Mouse (Mus musculus): ENCODE data around the gene Bbx. TPM values are rescaled to one million over a fixed set of nuclear protein-coding genes. Genes with fewer than 3 reads are reported as not detected.

Bbx gene
- total RNA-seq, 2 experiments from 2014 or later: 23.0 to 23.3 TPM

DNA sequence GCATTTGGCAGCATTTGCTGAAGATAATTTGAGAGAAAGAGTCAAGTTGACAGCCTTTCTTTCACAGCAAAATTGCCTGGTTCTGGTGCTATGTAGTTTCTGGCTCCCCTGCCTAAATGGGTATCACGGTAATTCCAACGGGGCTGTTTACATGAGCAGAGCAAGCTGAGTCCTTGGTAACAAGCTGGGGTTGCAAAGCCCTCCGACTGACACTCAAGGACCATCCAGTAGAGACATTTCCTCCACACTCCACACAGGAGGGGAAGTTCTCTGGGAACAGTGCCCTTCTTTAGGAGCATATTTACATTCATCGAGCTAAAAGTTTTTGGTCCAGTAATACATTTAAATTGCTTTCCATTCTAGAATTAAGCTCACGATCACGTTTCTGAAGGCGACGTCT is 249.2 kb downstream of the Bbx start:
- DNase-seq (ENCODE audit: extremely low spot score in 1 of 2, low spot score in 2 of 2): no peak
- intact Hi-C loops (cut with DNase I): no loop called here
- TF ChIP-seq CTCF (IDR thresholded peaks at IDR 0.05): no peak
- Histone ChIP-seq H3K4me3 (no peak overlapping the region), H3K27ac (no peak overlapping the region)

DNA sequence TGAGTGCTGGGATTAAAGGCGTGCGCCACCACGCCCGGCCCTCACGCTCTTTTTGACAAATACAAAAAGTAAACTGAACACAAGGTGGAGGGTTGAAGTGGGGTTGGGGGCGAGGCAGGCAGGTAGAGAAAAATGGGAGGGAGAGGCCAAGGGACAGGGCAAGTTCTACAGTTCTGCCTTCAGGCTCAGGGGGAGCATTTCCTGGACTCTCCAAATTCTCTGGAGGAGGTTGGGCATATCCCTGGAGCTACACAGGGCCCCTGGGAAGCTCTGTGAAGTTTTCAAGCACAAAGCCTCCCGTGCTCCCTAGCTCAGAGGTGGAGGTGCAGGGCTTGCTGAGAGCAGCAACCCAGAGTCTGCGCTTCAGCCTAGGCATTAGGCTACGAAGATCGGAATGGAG is 249.6 kb downstream of the Bbx start:
- intact Hi-C loops (cut with DNase I): no loop called here
- TF ChIP-seq CTCF (IDR thresholded peaks at IDR 0.05): no peak
- H3K27ac ChIP-seq: no peak overlapping the region
- no peak for DNase-seq (ENCODE audit: extremely low spot score in 1 of 2, low spot score in 2 of 2)
- H3K4me3 ChIP-seq: no peak overlapping the region

DNA sequence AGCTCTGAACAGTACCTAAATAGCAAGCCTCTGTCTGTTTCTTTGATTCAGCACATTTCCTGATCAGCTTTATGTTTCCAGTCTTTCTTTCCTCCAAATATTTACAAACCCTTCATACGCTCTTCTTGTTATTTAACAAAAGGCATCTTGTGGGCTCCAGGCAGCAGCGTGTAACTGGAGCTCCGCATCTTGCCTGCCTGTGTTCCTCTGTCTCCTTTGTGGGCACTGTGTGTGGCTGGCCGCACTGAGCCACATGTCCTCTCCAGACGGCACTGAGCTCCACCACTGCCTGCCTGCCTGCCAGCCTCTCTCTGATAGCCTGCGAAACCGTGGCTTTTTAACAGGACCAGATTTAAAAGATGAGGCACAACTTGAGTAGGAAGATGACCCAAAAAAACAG is 259.4 kb downstream of the Bbx start:
- DNase-seq (ENCODE audit: extremely low spot score in 1 of 2, low spot score in 2 of 2): no peak
- H3K4me3 ChIP-seq: no peak overlapping the region
- intact Hi-C loops (cut with DNase I): no loop called here
- H3K27ac ChIP-seq: no peak overlapping the region
- TF ChIP-seq CTCF (IDR thresholded peaks at IDR 0.05): no peak

DNA sequence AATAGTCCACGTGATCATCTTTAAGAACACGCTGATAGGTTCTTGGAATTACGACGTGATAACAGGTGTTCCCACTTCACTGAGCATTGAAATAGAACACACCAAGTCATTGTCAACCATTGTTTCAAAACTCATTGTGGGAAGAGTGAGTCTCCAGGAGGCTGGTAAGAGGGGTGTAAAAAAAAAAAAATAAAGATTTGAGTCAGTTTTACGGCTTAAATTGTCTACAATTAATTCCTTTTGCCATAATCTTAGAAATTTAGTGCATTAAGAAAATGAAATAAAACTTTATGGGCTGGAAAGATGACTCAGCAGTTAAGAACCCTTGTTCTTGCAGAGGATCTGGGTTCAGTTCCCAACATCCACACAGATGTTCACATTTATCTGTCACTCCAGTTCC is 261.4 kb downstream of the Bbx start:
- H3K27ac ChIP-seq: no peak overlapping the region
- TF ChIP-seq CTCF (IDR thresholded peaks at IDR 0.05): no peak
- no peak for DNase-seq (ENCODE audit: extremely low spot score in 1 of 2, low spot score in 2 of 2)
- intact Hi-C loops (cut with DNase I): no loop called here
- H3K4me3 ChIP-seq: no peak overlapping the region

DNA sequence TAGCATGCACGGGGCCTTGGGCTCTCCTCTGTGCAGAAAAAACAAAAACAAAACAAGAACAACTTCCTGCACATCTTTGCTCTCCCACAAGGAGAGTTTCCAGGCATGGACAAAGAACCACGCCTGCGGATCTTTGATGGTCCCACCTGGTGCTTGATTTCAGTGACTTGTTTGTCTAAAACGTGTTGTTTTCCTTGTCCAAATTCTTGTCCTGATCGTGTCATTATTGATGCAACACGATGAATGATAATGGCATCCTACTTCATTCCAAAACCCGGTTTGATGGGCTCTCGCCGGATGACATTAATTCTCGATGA is 264.2 kb downstream of the Bbx start:
- DNase-seq (ENCODE audit: extremely low spot score in 1 of 2, low spot score in 2 of 2): no peak
- Histone ChIP-seq H3K4me3 (no peak overlapping the region), H3K27ac (no peak overlapping the region)
- no peak for TF ChIP-seq CTCF (IDR thresholded peaks at IDR 0.05)
- intact Hi-C loops (cut with DNase I): no loop called here

DNA sequence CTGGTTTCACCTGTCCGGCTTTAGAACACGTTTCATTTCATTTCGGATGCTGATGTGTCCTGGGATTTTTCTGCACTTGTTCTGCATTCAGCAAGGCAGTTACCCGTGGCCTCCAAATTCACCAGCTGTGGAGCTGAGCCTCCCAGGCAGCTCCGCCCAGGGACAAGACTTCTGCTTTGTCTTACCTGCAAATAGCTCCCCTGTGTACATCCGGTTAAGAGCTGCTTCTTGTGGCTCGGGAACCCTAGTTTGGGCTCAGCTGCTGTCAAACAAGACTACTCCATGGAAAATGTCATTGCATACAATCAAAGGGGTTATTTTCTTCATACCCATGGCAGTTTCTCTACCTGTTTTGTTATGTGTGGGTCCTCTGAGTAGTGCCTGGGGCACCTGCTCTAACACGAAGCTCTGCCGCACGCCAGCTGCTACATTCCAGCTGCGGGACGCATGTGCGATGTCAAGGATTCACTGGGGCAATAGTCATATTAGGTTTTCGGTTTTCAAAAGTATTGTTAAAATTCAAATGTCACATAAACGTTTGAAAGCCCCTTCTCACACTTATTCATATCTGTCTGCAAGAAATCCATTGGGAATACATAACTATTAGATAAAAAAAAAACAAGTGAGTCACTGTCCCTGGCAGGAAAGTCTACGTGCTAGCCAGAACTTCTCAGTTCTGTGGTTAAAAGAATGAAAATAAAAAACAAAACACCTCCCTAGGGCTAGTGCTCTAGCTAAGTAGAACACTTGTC is 264.8 kb downstream of the Bbx start:
- TF ChIP-seq CTCF (IDR thresholded peaks at IDR 0.05): no peak
- intact Hi-C loops (cut with DNase I): no loop called here
- Histone ChIP-seq H3K4me3 (no peak overlapping the region), H3K27ac (no peak overlapping the region)
- no peak for DNase-seq (ENCODE audit: extremely low spot score in 1 of 2, low spot score in 2 of 2)

DNA sequence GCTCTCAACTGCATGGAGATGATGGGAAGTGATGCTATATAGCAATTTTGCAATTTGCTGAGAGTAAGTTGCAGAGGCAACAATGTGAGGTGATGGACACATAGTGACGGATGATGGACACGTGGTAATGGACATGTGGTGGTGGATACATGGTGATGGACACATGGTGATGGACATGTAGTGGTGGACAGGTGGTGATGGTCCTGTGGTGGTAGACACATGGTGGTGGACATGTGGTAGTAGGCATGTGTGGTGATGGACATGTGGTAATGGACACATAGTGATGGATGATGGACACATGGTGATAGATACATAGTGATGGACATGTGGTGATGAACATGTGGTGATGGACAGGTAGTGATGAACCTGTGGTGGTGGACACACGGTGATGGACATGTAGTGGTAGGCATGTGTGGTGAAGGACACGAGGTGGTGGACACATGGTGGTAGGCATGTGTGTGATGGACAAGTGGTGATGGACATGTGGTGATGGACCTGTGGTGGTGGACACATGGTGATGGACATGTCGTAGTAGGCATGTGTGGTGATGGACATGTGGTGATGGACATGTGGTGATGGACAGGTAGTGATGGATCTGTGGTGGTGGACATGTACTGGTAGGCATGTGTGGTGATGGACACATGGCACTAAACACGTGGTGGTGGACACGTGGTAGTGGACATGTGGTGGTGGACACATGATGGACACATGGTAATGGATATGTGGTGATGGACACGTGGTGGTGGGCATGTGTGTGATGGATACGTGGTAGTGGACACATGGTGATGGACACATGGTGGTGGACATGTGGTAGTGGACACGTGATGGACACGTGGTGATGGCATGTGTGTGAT is 271.5 kb downstream of the Bbx start:
- no peak overlapping the region for H3K4me3 ChIP-seq
- DNase-seq (ENCODE audit: extremely low spot score in 1 of 2, low spot score in 2 of 2): no peak
- no peak overlapping the region for H3K27ac ChIP-seq
- intact Hi-C loops (cut with DNase I): no loop called here
- TF ChIP-seq CTCF (IDR thresholded peaks at IDR 0.05): no peak

DNA sequence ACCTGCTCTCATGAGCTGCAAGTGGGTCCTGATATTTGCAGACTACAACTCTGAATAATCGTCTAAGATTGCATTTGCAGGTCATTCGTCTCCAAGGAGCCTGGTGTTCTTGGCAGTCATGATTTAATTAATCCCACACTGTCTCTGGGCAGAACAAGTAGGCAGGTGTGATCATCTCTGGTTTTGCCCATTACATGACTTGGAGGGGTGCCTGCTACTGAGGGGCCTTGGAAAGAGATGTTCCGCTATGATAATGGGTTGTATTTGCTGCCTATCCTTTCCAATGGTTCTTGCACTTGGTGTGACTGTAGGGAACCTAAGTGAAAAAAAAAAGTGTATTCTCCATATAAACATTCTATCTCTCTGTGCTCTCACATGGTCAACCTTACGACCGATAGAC is 273.6 kb downstream of the Bbx start:
- no peak for TF ChIP-seq CTCF (IDR thresholded peaks at IDR 0.05)
- intact Hi-C loops (cut with DNase I): no loop called here
- Histone ChIP-seq H3K27ac (no peak overlapping the region), H3K4me3 (no peak overlapping the region)
- DNase-seq (ENCODE audit: extremely low spot score in 1 of 2, low spot score in 2 of 2): no peak

DNA sequence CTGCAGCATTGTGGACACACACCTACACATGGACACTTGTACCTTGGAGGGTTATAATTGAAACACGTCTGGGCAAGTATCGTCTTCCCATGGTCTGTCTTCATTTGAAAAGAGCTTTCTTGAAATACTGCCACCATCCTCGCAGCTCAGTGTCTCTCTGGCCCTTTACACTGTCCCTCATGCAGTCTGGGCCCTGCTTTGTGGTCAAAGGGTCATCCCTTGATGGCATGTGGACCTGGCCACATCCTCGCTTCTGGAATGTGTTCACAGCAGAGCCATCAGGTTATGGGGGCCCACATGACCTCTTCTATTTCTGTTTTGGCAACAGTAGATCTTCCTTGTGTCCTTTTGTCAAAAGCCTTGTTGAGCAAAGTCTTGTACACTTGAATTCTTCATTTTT is 282.6 kb downstream of the Bbx start:
- no peak for DNase-seq (ENCODE audit: extremely low spot score in 1 of 2, low spot score in 2 of 2)
- no peak overlapping the region for H3K4me3 ChIP-seq
- H3K27ac ChIP-seq: no peak overlapping the region
- intact Hi-C loops (cut with DNase I): no loop called here
- no peak for TF ChIP-seq CTCF (IDR thresholded peaks at IDR 0.05)

DNA sequence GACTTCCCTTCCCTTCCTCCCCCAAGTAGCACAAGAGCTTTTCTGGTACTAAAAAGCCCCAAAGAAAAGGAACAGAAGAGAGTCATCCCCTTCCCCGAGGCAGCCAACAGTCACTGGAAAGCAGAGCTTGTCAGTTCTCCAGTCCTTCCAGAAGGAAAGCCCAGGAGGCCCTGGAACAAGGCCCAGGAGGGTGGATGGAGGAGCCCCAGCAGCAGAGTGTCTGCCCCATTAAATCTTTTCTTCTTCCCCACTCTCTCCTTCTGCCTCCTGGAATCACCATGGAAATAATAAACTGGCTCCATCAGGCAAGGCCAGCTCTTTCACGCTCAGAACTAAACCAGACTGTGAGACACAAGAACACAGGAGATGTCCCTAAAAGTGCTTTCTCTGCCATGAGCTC is 284.3 kb downstream of the Bbx start:
- intact Hi-C loops (cut with DNase I): no loop called here
- no peak overlapping the region for H3K27ac ChIP-seq
- DNase-seq (ENCODE audit: extremely low spot score in 1 of 2, low spot score in 2 of 2): no peak
- TF ChIP-seq CTCF (IDR thresholded peaks at IDR 0.05): no peak
- H3K4me3 ChIP-seq: no peak overlapping the region

Other genes with a start within 250 kb of the Bbx start
- not detected for gene Ccdc54, start 158.8 kb upstream of the Bbx start, total RNA-seq (2021)